10 mouse cellular contexts compared by ENCODE assay signal in the genomic region with DNA sequence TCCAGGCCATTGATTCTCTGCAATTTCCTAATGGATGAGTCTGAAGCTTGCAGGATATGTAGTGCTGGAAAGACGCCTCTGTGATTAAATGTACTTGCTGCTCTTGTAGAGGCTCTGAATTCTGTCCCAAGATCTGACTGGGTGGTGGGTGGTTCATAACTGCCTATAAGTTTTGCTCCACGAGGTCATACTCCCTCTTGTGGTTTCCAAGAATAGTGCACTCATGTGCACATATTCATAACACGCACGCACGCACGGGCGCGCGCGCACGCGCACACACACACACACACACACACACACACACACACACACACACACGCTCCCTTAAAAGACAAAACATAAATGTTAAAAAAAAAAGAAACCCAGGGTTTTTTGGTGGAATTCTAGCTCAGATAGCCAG.
"Had no signal": no experiment of that assay in that cellular context is flagged by ENCODE, and none has a peak within 500 bp of the region (broad histone marks: within the 10 kb centered on the region; RNA-seq: fewer than 3 reads in every experiment).

No protein-coding gene starts in this region.

- H3K4me2 ChIP-seq: intestine, embryonic 15.5 days; limb, embryonic 12.5 days; lung, embryonic 15.5 days; midbrain, embryonic 13.5 days; neural tube, embryonic 12.5 days had no signal

- DNase-seq: kidney, adult 9 months; kidney, postnatal 14 days; layer of hippocampus, adult 9-11 months; thymus, adult 18-20 months; thymus, postnatal 14 days had no signal

- H3K9ac ChIP-seq: intestine, embryonic 15.5 days; limb, embryonic 12.5 days; lung, embryonic 15.5 days; midbrain, embryonic 13.5 days; neural tube, embryonic 12.5 days had no signal

- H3K4me1 ChIP-seq: intestine, embryonic 15.5 days; midbrain, embryonic 13.5 days had no signal

- H3K27me3 ChIP-seq: intestine, embryonic 15.5 days; lung, embryonic 15.5 days; midbrain, embryonic 13.5 days had no signal

- ATAC-seq: intestine, embryonic 15.5 days; midbrain, embryonic 13.5 days had no signal

- H3K36me3 ChIP-seq: intestine, embryonic 15.5 days; limb, embryonic 12.5 days; lung, embryonic 15.5 days; midbrain, embryonic 13.5 days; neural tube, embryonic 12.5 days had no signal

- H3K27ac ChIP-seq: intestine, embryonic 15.5 days; limb, embryonic 12.5 days; lung, embryonic 15.5 days; midbrain, embryonic 13.5 days; neural tube, embryonic 12.5 days had no signal

- H3K4me3 ChIP-seq: intestine, embryonic 15.5 days; limb, embryonic 12.5 days; lung, embryonic 15.5 days; midbrain, embryonic 13.5 days; neural tube, embryonic 12.5 days had no signal

- H3K9me3 ChIP-seq: intestine, embryonic 15.5 days; limb, embryonic 12.5 days; lung, embryonic 15.5 days; midbrain, embryonic 13.5 days; neural tube, embryonic 12.5 days had no signal
